Mouse (Mus musculus): ENCODE data around the gene B4galt5.

- TF ChIP-seq CTCF (IDR thresholded peaks at IDR 0.05; ENCODE audit: low read depth, low read length) (no peak), POLR2A (IDR thresholded peaks at IDR 0.05; ENCODE audit: borderline replicate concordance, low read depth, low read length) (no peak)
Observed at GRCm38 (mm10) chr2:167337214-167337512, 11.8 kb downstream of the B4galt5 start.
